Mouse (Mus musculus) limb, embryonic 11.5 days (tissue): ENCODE data around the gene Fev. TPM values are rescaled to one million over a fixed set of nuclear protein-coding genes. Genes with fewer than 3 reads are reported as not detected.

ENCODE experiments used
- microRNA counts: library from miRNA; unstranded; fragments of <30 nt; microRNA quantifications from one replicate; lab custom pipeline; 2016
- microRNA-seq: library from miRNA; unstranded; fragments of <30 nt; microRNA quantifications from one replicate; pipeline ENCODE4, GENCODE M21; 2016
- polyA plus RNA-seq: library from polyadenylated mRNA; unstranded; fragments of >200 nt; fragmentation: Nextera tagmentation; extraction: Ambion mirVana; gene quantifications from 2 replicates; pipeline ENCODE4 v1.2.1, GENCODE M21; 2014

The Fev gene
- polyA plus RNA-seq, 1 experiment from 2014 or later: not detected

MicroRNAs encoded within 50 kb of the gene (microRNA counts, 519-probe panel; counts per million panel counts)
- not detected for microRNA mmu-miR-375 (lab: Ali Mortazavi, UCI)

Small RNA genes within 50 kb of the gene (microRNA-seq; reads per million reads assigned to microRNA genes)
- 954 reads per million, percentile 74 among the genes with 10 or more reads in this experiment for gene Mir375

Other genes starting within 250 kb of the Fev start
- 42.4 and 51.5 TPM in 2 replicates for gene Ttll4, start 223.7 kb downstream of the Fev start, polyA plus RNA-seq
- gene Cyp27a1, start 171.8 kb downstream of the Fev start, polyA plus RNA-seq: 16.0 and 19.8 TPM in 2 replicates
- not detected in 2 replicates for gene Prkag3, start 136.2 kb downstream of the Fev start, polyA plus RNA-seq
- 21.2 and 27.4 TPM in 2 replicates for gene Wnt6, start 113.5 kb downstream of the Fev start, polyA plus RNA-seq
- 1.4 and 1.6 TPM in 2 replicates for gene Wnt10a, start 93.9 kb downstream of the Fev start, polyA plus RNA-seq
- gene Cdk5r2, start 30.5 kb downstream of the Fev start, polyA plus RNA-seq: not detected in 2 replicates
- not detected in 2 replicates for gene Cryba2, start 7.7 kb upstream of the Fev start, polyA plus RNA-seq
- not detected in 2 replicates for gene Cfap65, start 50.2 kb upstream of the Fev start, polyA plus RNA-seq
- 0.27 and 0.61 TPM in 2 replicates for gene Ihh, start 66.3 kb upstream of the Fev start, polyA plus RNA-seq
- 11.2 and 12.7 TPM in 2 replicates for gene Nhej1, start 239.8 kb upstream of the Fev start, polyA plus RNA-seq
- not detected in 2 replicates for gene Slc23a3, start 248.5 kb upstream of the Fev start, polyA plus RNA-seq